Mouse (Mus musculus) intestine, embryonic 14.5 days (tissue): ENCODE data around the gene Serpina11. TPM values are rescaled to one million over a fixed set of nuclear protein-coding genes. Genes with fewer than 3 reads are reported as not detected.

ENCODE experiments used
- ATAC-seq: fragments of 200-750 bp; cut with Nextera tagmentation; replicated peaks from 2 replicates; pipeline ENCODE4 v1.8.0; 2017; ENCODE audit warnings: low read depth, moderate number of reproducible peaks, moderate TSS enrichment, moderate library complexity; ENCODE audit not compliant: low FRiP score, low TSS enrichment
- DNase-seq: peaks from one replicate; pipeline ENCODE4 v3.0.0-alpha.2; 2018; ENCODE audit warnings: low spot score
- H3K27ac ChIP-seq: fragments of 300-500 bp; sonication (generic); 2 replicates; pipeline ENCODE4 v1.5.1; 2014; ENCODE audit warnings: low read depth, mild to moderate bottlenecking, control low read depth
- H3K27me3 ChIP-seq: fragments of 300-500 bp; sonication (generic); replicated peaks from 2 replicates; pipeline ENCODE4 v1.6.1; 2014; ENCODE audit warnings: low read length, control low read depth; ENCODE audit not compliant: control insufficient read depth, insufficient read depth
- H3K36me3 ChIP-seq: fragments of 300-500 bp; sonication (generic); 2 replicates; pipeline ENCODE4 v1.6.1; 2014; ENCODE audit warnings: low read length, control low read depth; ENCODE audit not compliant: control insufficient read depth, insufficient read depth
- H3K4me1 ChIP-seq: fragments of 300-500 bp; sonication (generic); replicated peaks from 2 replicates; pipeline ENCODE4 v1.6.1; 2014; ENCODE audit warnings: low read length, control low read depth, mixed read lengths; ENCODE audit not compliant: control insufficient read depth, insufficient read depth
- H3K4me2 ChIP-seq: fragments of 300-500 bp; sonication (generic); 2 replicates; pipeline ENCODE4 v1.6.1; 2014; ENCODE audit warnings: low read length
- H3K4me3 ChIP-seq: fragments of 300-500 bp; sonication (generic); 2 replicates; pipeline ENCODE4 v1.5.1; 2014; ENCODE audit warnings: low read depth, low read length, control low read depth, mixed read lengths
- H3K9ac ChIP-seq: fragments of 300-500 bp; sonication (generic); 2 replicates; pipeline ENCODE4 v1.6.1; 2014; ENCODE audit warnings: mild to moderate bottlenecking, low read length
- H3K9me3 ChIP-seq: fragments of 300-500 bp; sonication (generic); 2 replicates; pipeline ENCODE4 v1.6.1; 2016; ENCODE audit warnings: low read length, control low read depth; ENCODE audit not compliant: control insufficient read depth
- WGBS: fragments of 180-500 bp; shearing (Covaris S2); extraction: QIAGEN DNeasy Blood & Tissue Kit; methylation state at CpG from one replicate; pipeline ENCODE4 v1.1.7; 2014; 5-methylcytosine and 5-hydroxymethylcytosine counted together
- polyA plus RNA-seq: library from polyadenylated mRNA; unstranded; fragments of >200 nt; fragmentation: Nextera tagmentation; extraction: Ambion mirVana; gene quantifications from 2 replicates; pipeline ENCODE4 v1.2.1, GENCODE M21; 2014

Gene Serpina11
- not detected in 2 replicates for polyA plus RNA-seq

GRCm38 (mm10) chr12:103989857-103990256 is at the start of gene Serpina11:
Serpina11 (minus strand) TSS chr12:103989957.
- 91% methylated on average over 6 of the region's 6 CpGs for WGBS
- Histone ChIP-seq H3K9ac (no peak within 1 kb of the TSS), H3K36me3 (no peaks in the 10 kb centered on the region), H3K9me3 (no peaks in the 10 kb centered on the region), H3K4me2 (no peak within 1 kb of the TSS), H3K4me1 (no peaks in the 10 kb centered on the region), H3K27me3 (no peaks in the 10 kb centered on the region), H3K4me3 (no peak within 1 kb of the TSS), H3K27ac (no peak within 1 kb of the TSS)
- ATAC-seq (no peak), DNase-seq (no peak)

- H3K27me3 ChIP-seq = no peaks in the 10 kb centered on the region
- no peak for ATAC-seq
- no peak overlapping the region for H3K27ac ChIP-seq
- H3K9me3 ChIP-seq = no peaks in the 10 kb centered on the region
- H3K4me1 ChIP-seq = no peaks in the 10 kb centered on the region
- H3K4me3 ChIP-seq = no peak overlapping the region
- H3K9ac ChIP-seq = no peak overlapping the region
- no peaks in the 10 kb centered on the region for H3K36me3 ChIP-seq
- WGBS = 94% methylated on average over 7 of the region's 7 CpGs
- H3K4me2 ChIP-seq = no peak overlapping the region
- no peak for DNase-seq
Measured at GRCm38 (mm10) chr12:104038181-104038580, 48.4 kb upstream of the Serpina11 start.

- no peaks in the 10 kb centered on the region for H3K36me3 ChIP-seq
- no peak overlapping the region for H3K4me3 ChIP-seq
- H3K9me3 ChIP-seq = no peaks in the 10 kb centered on the region
- no peak overlapping the region for H3K27ac ChIP-seq
- no peak overlapping the region for H3K9ac ChIP-seq
- H3K4me1 ChIP-seq = no peaks in the 10 kb centered on the region
- 86% methylated on average over 1 of the region's 1 CpGs for WGBS
- no peak for ATAC-seq
- DNase-seq = no peak
- H3K4me2 ChIP-seq = no peak overlapping the region
- H3K27me3 ChIP-seq = no peaks in the 10 kb centered on the region
Measured at GRCm38 (mm10) chr12:104033752-104034151, 44.0 kb upstream of the Serpina11 start.

GRCm38 (mm10) chr12:104029986-104030385 is 40.2 kb upstream of the Serpina11 start:
- H3K36me3 ChIP-seq = no peaks in the 10 kb centered on the region
- H3K4me1 ChIP-seq = no peaks in the 10 kb centered on the region
- no peak overlapping the region for H3K4me3 ChIP-seq
- H3K9ac ChIP-seq = no peak overlapping the region
- H3K27me3 ChIP-seq = no peaks in the 10 kb centered on the region
- H3K4me2 ChIP-seq = no peak overlapping the region
- DNase-seq (peak; percentile 53), ATAC-seq (no peak)
- H3K27ac ChIP-seq = no peak overlapping the region
- H3K9me3 ChIP-seq = no peaks in the 10 kb centered on the region
- 50% methylated on average over 8 of the region's 8 CpGs for WGBS

- no peak overlapping the region for H3K27ac ChIP-seq
- H3K9ac ChIP-seq = no peak overlapping the region
- DNase-seq (no peak), ATAC-seq (no peak)
- no peaks in the 10 kb centered on the region for H3K4me1 ChIP-seq
- H3K4me2 ChIP-seq = no peak overlapping the region
- H3K36me3 ChIP-seq = no peaks in the 10 kb centered on the region
- peaks cover 6% of the 10 kb centered on the region; the same call in 1 of the 2 replicates for H3K9me3 ChIP-seq
- no peaks in the 10 kb centered on the region for H3K27me3 ChIP-seq
- H3K4me3 ChIP-seq = no peak overlapping the region
- 64% methylated on average over 3 of the region's 3 CpGs for WGBS
Measured at GRCm38 (mm10) chr12:104015280-104015679, 25.5 kb upstream of the Serpina11 start.

- Histone ChIP-seq H3K4me3 (no peak within 1 kb of the TSS), H3K4me2 (no peak within 1 kb of the TSS), H3K9ac (no peak within 1 kb of the TSS), H3K36me3 (no peaks in the 10 kb centered on the region), H3K9me3 (peaks cover 6% of the 10 kb centered on the region; the same call in 1 of the 2 replicates), H3K27ac (no peak within 1 kb of the TSS), H3K4me1 (no peaks in the 10 kb centered on the region), H3K27me3 (no peaks in the 10 kb centered on the region)
- ATAC-seq = no peak
- no peak for DNase-seq
- 75% methylated on average over 6 of the region's 6 CpGs for WGBS
Measured at GRCm38 (mm10) chr12:104013620-104014019, 23.9 kb upstream of the Serpina11 start, which contains the start of gene Serpina9. Serpina9 (minus strand) TSS chr12:104013755.

- Histone ChIP-seq H3K27ac (no peak overlapping the region), H3K9me3 (0 out of 2 replicates have a peak, but pooled peaks cover 4% of the 10 kb centered on the region), H3K4me2 (no peak overlapping the region), H3K9ac (no peak overlapping the region), H3K36me3 (no peaks in the 10 kb centered on the region), H3K27me3 (no peaks in the 10 kb centered on the region), H3K4me1 (no peaks in the 10 kb centered on the region), H3K4me3 (no peak overlapping the region)
- WGBS = 83% methylated on average over 5 of the region's 5 CpGs
- DNase-seq (no peak), ATAC-seq (no peak)
Measured at GRCm38 (mm10) chr12:104004689-104005088, 14.9 kb upstream of the Serpina11 start.

GRCm38 (mm10) chr12:104003238-104003612 is 13.5 kb upstream of the Serpina11 start:
- Histone ChIP-seq H3K4me2 (no peak overlapping the region), H3K9ac (no peak overlapping the region), H3K27ac (no peak overlapping the region), H3K4me1 (no peaks in the 10 kb centered on the region), H3K36me3 (no peaks in the 10 kb centered on the region), H3K9me3 (0 out of 2 replicates have a peak, but pooled peaks cover 4% of the 10 kb centered on the region), H3K27me3 (no peaks in the 10 kb centered on the region), H3K4me3 (no peak overlapping the region)
- WGBS = 39% methylated on average over 4 of the region's 4 CpGs
- ATAC-seq = no peak
- DNase-seq = no peak

- no peak for DNase-seq
- no peak overlapping the region for H3K27ac ChIP-seq
- WGBS = 59% methylated on average over 10 of the region's 10 CpGs
- no peak overlapping the region for H3K9ac ChIP-seq
- no peaks in the 10 kb centered on the region for H3K36me3 ChIP-seq
- H3K4me1 ChIP-seq = no peaks in the 10 kb centered on the region
- no peak for ATAC-seq
- no peaks in the 10 kb centered on the region for H3K27me3 ChIP-seq
- 0 out of 2 replicates have a peak, but pooled peaks cover 4% of the 10 kb centered on the region for H3K9me3 ChIP-seq
- no peak overlapping the region for H3K4me2 ChIP-seq
- H3K4me3 ChIP-seq = no peak overlapping the region
Measured at GRCm38 (mm10) chr12:104002569-104003237, 12.9 kb upstream of the Serpina11 start.
